Mouse (Mus musculus): Measurements from ENCODE around the gene Dok5.

DNA sequence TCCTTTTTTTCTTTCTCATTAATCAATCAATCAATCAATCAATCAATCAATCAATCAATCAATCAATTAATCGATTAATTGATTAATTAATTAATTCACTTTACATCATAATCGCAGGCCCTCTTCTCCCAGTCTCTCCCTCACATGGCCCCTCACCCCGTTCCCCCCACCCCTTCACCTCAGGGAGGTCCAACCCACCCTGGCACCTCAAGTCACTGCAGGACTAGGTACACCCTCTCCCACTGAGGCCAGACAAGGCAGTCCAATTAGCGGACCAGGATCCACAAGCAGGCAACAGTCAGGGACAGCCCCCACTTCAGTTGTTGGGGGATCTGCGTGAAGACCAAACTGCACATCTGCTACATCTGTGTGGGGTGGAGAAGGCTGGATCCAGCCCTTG, 146.3 kb downstream of the Dok5 start:
- TF ChIP-seq CTCF (IDR thresholded peaks at IDR 0.05; ENCODE audit: low read depth, low read length) (no peak), POLR2A (IDR thresholded peaks at IDR 0.05; ENCODE audit: borderline replicate concordance, low read depth, low read length) (no peak)
